Mouse (Mus musculus) heart, embryonic 15.5 days (tissue): Measurements from ENCODE around the gene Ppp2r5b. TPM values are rescaled to one million over a fixed set of nuclear protein-coding genes. Genes with fewer than 3 reads are reported as not detected.
A peak's percentile ranks its signal among the peaks of the same experiment; 100 is the strongest.

Experiments used
- ATAC-seq: fragments of 200-750 bp; cut with Nextera tagmentation; replicated peaks from 2 replicates; pipeline ENCODE4 v1.8.0; 2017; ENCODE audit warnings: low read depth, moderate TSS enrichment; ENCODE audit not compliant: insufficient number of reproducible peaks, insufficient read depth, low FRiP score
- H3K27ac ChIP-seq: fragments of 300-500 bp; sonication (generic); 2 replicates; pipeline ENCODE4 v1.5.1; 2015; ENCODE audit warnings: mild to moderate bottlenecking, inconsistent platforms
- H3K27me3 ChIP-seq: fragments of 300-500 bp; sonication (generic); 2 replicates; pipeline ENCODE4 v1.6.1; 2015; ENCODE audit warnings: inconsistent platforms
- H3K36me3 ChIP-seq: fragments of 300-500 bp; sonication (generic); 2 replicates; pipeline ENCODE4 v1.6.1; 2015; ENCODE audit warnings: mild to moderate bottlenecking, inconsistent platforms
- H3K4me1 ChIP-seq: fragments of 300-500 bp; sonication (generic); replicated peaks from 2 replicates; pipeline ENCODE4 v1.6.1; 2015; ENCODE audit warnings: inconsistent platforms
- H3K4me2 ChIP-seq: fragments of 300-500 bp; sonication (generic); 2 replicates; pipeline ENCODE4 v1.6.1; 2015; ENCODE audit warnings: inconsistent platforms, mild to moderate bottlenecking, moderate library complexity
- H3K4me3 ChIP-seq: fragments of 300-500 bp; sonication (generic); 2 replicates; pipeline ENCODE4 v1.5.1; 2015; ENCODE audit warnings: mild to moderate bottlenecking, inconsistent platforms
- H3K9ac ChIP-seq: fragments of 300-500 bp; sonication (generic); 2 replicates; pipeline ENCODE4 v1.6.1; 2015; ENCODE audit warnings: mild to moderate bottlenecking, inconsistent platforms
- H3K9me3 ChIP-seq: fragments of 300-500 bp; sonication (generic); replicated peaks from 2 replicates; pipeline ENCODE4 v1.6.1; 2016; ENCODE audit warnings: inconsistent platforms
- WGBS: fragments of 180-500 bp; shearing (Covaris S2); methylation state at CpG from one replicate; pipeline ENCODE4 v1.1.7; 2015; ENCODE audit warnings: mixed read lengths; 5-methylcytosine and 5-hydroxymethylcytosine counted together
- polyA plus RNA-seq: library from polyadenylated mRNA; unstranded; fragments of >200 nt; fragmentation: Nextera tagmentation; extraction: Ambion mirVana; gene quantifications from 2 replicates; pipeline ENCODE4 v1.2.1, GENCODE M21; 2015

Gene Ppp2r5b
- polyA plus RNA-seq, 1 experiment from 2014 or later = 21.4 TPM

DNA sequence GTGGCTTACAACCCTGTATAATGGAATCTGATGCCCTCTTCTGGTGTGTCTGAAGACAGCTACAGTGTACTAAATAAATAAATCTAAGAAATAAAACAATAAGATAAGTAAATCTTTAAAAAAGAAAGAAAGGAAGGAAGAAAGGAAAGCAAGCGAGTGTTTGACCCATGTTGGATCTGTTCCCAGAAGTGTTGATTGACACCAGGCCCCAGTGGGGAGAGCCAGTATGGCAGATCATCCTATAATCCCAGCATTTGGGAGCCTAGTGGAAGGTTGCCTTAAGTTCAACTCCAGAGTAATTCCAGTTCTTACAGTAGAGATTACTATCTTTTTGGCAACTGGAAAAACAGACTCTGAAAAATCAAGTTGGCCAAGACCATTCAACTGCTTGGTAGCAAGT, 10.1 kb upstream of the Ppp2r5b start:
- H3K4me3 ChIP-seq = no peak overlapping the region
- no peak overlapping the region for H3K4me2 ChIP-seq
- H3K4me1 ChIP-seq = peaks cover 13% of the 10 kb centered on the region
- ATAC-seq = no peak
- H3K27ac ChIP-seq = no peak overlapping the region
- peaks cover 46% of the 10 kb centered on the region for H3K36me3 ChIP-seq
- 38% methylated on average over 1 of the region's 1 CpGs for WGBS
- no peak overlapping the region for H3K9ac ChIP-seq
- no peaks in the 10 kb centered on the region for H3K9me3 ChIP-seq
- H3K27me3 ChIP-seq = no peaks in the 10 kb centered on the region

DNA sequence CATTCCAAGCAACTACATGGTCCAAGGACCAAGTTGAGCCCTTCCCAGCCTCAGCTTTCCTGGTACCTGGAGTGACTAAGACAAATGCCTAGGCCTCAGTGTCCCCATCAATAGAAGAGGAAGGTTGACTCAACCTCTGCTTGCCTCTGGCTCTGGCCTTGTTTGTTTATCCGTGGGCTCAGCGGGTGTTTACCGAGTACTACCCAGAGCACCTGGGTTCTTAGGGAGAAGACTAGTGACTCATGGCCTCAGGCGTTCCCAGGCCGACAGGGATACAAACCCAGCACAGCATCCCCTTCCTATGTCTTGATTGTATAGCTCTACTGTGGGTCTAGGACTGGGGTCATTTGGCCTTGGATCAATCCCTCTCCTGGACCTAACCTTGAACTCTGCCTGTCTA, 7.6 kb upstream of the Ppp2r5b start:
- H3K36me3 ChIP-seq = peaks cover 34% of the 10 kb centered on the region
- no peak overlapping the region for H3K4me2 ChIP-seq
- no peak overlapping the region for H3K9ac ChIP-seq
- ATAC-seq = no peak
- H3K9me3 ChIP-seq = no peaks in the 10 kb centered on the region
- H3K27ac ChIP-seq = no peak overlapping the region
- H3K4me3 ChIP-seq = peak overlapping the region; percentile 86; the same call in 1 of the 2 replicates
- H3K27me3 ChIP-seq = no peaks in the 10 kb centered on the region
- peaks cover 15% of the 10 kb centered on the region for H3K4me1 ChIP-seq
- 79% methylated on average over 5 of the region's 5 CpGs for WGBS

DNA sequence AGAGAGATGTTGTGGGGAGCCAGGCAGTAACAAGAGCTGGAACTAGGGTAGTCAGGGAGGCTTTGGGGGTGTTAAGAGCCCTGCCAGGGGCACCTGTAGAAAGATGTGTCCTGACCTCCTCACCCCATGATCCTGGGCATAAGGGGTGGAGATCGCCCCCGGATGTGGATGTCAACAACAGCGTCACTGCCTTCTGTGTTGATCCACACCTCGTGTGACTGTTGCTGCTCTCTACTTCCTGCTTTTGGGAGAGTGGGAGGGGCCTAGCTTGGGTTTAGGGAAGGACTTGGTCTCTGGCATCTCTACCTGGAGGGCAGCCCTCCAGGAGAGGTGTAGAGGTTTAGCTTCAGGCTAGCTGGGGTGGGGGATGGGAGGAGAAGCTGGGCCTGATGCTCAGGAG, 6.6 kb upstream of the Ppp2r5b start:
- H3K9ac ChIP-seq = peak overlapping the region; percentile 94
- H3K9me3 ChIP-seq = no peaks in the 10 kb centered on the region
- ATAC-seq = 0 out of 2 replicates have a peak, but pooled peaks have one; percentile 5
- WGBS = 1% methylated on average over 4 of the region's 4 CpGs
- H3K4me3 ChIP-seq = peak overlapping the region; percentile 86
- no peaks in the 10 kb centered on the region for H3K27me3 ChIP-seq
- peaks cover 25% of the 10 kb centered on the region for H3K36me3 ChIP-seq
- peaks cover 15% of the 10 kb centered on the region for H3K4me1 ChIP-seq
- H3K27ac ChIP-seq = peak overlapping the region; percentile 84
- peak overlapping the region; percentile 92 for H3K4me2 ChIP-seq

DNA sequence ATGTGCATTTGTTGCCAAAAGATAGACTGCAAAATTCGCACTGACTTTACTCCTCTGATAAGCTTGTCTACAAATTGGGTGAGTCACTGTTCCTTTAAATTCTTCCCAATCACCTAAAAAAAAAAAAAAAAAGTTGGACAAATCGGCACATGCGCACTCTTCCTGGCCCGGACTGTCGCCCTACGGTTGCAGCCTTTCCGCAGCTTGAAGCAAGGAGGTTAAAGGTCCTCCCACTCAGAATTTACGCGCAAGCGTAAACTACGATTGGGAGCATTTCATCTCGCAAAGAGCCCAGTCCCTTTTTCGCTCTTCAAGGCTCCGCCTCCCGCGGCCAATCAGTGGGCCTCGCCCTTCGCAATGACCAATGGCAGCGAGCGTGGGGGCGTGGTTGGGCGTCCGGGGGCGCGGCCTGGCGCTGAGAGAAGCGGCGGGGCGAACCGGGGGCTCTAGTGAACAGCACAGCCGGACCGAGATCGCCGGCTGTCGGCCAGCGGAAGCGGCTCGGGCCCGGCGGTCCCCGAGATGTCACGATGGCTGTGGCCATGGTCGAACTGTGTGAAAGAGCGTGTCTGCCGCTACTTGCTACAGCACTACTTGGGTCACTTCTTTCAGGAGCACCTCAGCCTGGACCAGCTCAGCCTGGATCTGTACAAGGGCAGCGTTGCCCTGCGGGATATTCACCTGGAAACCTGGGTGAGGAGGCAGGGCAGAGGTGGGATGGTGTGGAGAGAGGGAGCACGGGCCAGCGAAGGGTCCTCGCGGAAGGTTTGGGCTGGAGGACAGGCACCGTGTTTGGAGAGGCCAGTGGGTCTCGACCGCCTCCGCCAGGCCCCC, 5.8 kb upstream of the Ppp2r5b start, which contains the start of gene Atg2a:
Atg2a (plus strand) TSS at position 395 of the 834 bp plus-strand sequence.
- peak within 1 kb of the TSS; percentile 94 for H3K9ac ChIP-seq
- no peaks in the 10 kb centered on the region for H3K9me3 ChIP-seq
- peak within 1 kb of the TSS; percentile 84 for H3K27ac ChIP-seq
- under 1% methylated on average over 55 of the region's 55 CpGs for WGBS
- H3K36me3 ChIP-seq = peaks cover 17% of the 10 kb centered on the region
- peaks cover 18% of the 10 kb centered on the region for H3K4me1 ChIP-seq
- peak within 1 kb of the TSS; percentile 92 for H3K4me2 ChIP-seq
- peak within 1 kb of the TSS; percentile 86 for H3K4me3 ChIP-seq
- ATAC-seq = peak; percentile 92
- H3K27me3 ChIP-seq = no peaks in the 10 kb centered on the region

DNA sequence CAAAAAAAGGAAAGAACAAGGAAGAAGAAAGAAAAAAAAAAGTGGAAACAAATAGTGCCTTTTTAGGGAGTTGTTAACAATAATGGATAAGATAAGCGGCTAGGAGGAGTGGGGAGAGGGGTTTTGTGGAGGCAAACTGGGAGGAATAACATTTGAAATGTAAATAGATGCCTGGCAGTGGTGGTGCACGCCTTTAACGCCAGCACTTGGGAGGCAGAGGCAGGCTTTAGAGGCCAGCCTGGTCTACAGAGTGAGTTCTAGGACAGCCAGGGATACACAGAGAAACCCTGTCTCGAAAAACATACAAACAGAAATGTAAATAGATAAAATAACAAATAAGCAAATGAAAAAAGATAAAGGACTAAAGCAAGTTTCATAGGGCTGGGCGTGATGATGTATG, 5.1 kb upstream of the Ppp2r5b start:
- no peaks in the 10 kb centered on the region for H3K9me3 ChIP-seq
- WGBS = 35% methylated on average over 5 of the region's 5 CpGs
- H3K36me3 ChIP-seq = peaks cover 9% of the 10 kb centered on the region; the same call in 1 of the 2 replicates
- H3K27ac ChIP-seq = peak overlapping the region; percentile 43
- ATAC-seq = no peak
- peaks cover 22% of the 10 kb centered on the region for H3K4me1 ChIP-seq
- H3K27me3 ChIP-seq = no peaks in the 10 kb centered on the region
- H3K4me3 ChIP-seq = peak overlapping the region; percentile 86
- H3K9ac ChIP-seq = no peak overlapping the region
- H3K4me2 ChIP-seq = peak overlapping the region; percentile 43

DNA sequence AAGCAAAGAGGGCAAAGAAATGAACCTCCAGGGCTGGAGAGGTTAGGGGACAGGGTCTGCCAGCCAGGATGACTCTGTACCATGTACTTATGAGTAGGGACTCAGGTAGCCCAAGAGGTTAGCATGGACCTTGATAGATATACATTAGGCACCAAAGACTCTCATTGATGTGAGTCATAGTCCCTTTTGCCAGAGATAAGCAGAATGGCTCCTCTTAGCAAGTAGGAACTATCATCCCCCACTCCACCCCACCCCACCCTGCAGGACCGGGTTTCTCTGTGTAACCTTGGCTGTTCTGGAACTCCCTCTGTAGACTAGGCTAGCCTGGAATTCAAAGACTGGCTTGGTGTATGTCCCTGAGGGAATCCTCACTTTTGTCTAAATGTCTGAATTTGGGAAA, 4.5 kb upstream of the Ppp2r5b start:
- no peaks in the 10 kb centered on the region for H3K9me3 ChIP-seq
- no peak for ATAC-seq
- H3K27me3 ChIP-seq = no peaks in the 10 kb centered on the region
- 48% methylated on average over 1 of the region's 1 CpGs for WGBS
- peaks cover 6% of the 10 kb centered on the region; the same call in 1 of the 2 replicates for H3K36me3 ChIP-seq
- no peak overlapping the region for H3K27ac ChIP-seq
- H3K4me2 ChIP-seq = no peak overlapping the region
- no peak overlapping the region for H3K9ac ChIP-seq
- H3K4me1 ChIP-seq = peaks cover 23% of the 10 kb centered on the region
- H3K4me3 ChIP-seq = no peak overlapping the region

DNA sequence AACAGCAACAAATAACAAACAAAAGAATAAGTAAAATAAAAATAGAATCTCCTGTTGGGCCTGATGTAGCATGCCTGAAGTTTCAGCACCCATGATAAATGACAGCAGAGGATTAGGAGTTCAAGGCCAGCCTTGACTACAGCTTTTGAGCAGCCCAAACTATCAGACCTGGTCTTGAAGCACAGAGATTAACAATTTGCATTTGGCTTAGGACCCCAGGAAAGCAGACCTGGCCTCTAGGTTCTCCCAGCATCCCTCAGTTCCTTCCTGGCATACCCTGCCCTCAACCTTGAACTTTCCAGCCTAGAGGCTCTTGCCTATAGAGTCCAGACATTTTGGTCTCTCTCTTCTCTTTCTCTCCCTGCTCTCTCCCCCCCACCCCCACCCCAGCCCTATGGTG, 3.1 kb upstream of the Ppp2r5b start:
- H3K9ac ChIP-seq = no peak overlapping the region
- H3K4me3 ChIP-seq = no peak overlapping the region
- no peaks in the 10 kb centered on the region for H3K9me3 ChIP-seq
- no peak overlapping the region for H3K27ac ChIP-seq
- H3K4me1 ChIP-seq = peaks cover 37% of the 10 kb centered on the region
- no peaks in the 10 kb centered on the region for H3K36me3 ChIP-seq
- H3K27me3 ChIP-seq = no peaks in the 10 kb centered on the region
- ATAC-seq = no peak
- H3K4me2 ChIP-seq = no peak overlapping the region

DNA sequence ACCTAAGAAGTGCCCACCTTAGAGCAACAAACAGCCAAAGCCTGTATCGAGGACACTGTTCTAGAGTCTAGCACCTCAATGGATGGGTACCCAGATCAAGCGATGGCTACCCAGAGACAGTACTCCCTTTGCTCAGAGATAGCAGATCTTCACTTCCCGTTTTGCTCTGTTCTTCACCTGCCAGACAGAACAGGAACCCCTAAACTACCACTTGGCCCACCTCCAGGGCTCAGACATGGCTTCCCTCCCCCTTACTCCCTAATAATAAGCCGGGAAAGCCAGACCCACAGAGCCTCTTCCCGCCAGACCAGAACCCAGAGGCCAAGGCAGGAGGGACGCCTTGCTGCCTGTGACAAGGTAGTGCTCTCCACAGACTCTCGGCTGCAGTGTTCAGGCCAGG, 1.2 kb upstream of the Ppp2r5b start:
- no peak overlapping the region for H3K9ac ChIP-seq

DNA sequence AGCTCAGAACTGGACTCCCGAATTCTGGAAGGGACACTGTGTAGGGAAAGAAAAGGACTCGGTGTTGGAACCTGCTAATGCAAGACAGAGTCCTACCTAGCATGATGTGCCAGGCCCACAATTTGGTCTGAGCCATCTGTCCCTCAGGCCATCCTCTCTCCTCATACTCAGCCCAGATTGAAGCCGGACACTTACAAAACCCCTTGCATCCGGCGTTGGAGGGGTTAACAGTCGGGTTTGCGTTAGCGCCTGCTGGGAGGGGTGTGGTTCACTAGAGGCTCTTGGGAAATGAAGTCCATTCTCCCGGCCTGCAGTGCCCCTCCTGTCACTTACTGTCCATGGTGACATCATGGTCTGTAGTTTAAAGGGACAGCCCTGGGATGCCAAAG, 375 bp upstream of the Ppp2r5b start:
- peak; percentile 89 for ATAC-seq
- WGBS = under 1% methylated on average over 9 of the region's 9 CpGs
- no peaks in the 10 kb centered on the region for H3K27me3 ChIP-seq
- no peaks in the 10 kb centered on the region for H3K9me3 ChIP-seq
- peak overlapping the region; percentile 97 for H3K27ac ChIP-seq
- peak overlapping the region; percentile 89 for H3K4me3 ChIP-seq
- H3K36me3 ChIP-seq = peaks cover 18% of the 10 kb centered on the region; the same call in 1 of the 2 replicates
- H3K9ac ChIP-seq = peak overlapping the region; percentile 90
- H3K4me1 ChIP-seq = peaks cover 26% of the 10 kb centered on the region
- peak overlapping the region; percentile 87 for H3K4me2 ChIP-seq

More for the DNA sequence above, 1.2 kb upstream of the Ppp2r5b start:
- Histone ChIP-seq H3K4me3 (no peak overlapping the region), H3K9me3 (no peaks in the 10 kb centered on the region), H3K4me2 (no peak overlapping the region), H3K36me3 (peaks cover 10% of the 10 kb centered on the region; the same call in 1 of the 2 replicates), H3K27ac (0 out of 2 replicates have a peak overlapping the region, but pooled peaks have one; percentile 97), H3K4me1 (peaks cover 26% of the 10 kb centered on the region), H3K27me3 (no peaks in the 10 kb centered on the region)
- WGBS = 65% methylated on average over 7 of the region's 7 CpGs
- no peak for ATAC-seq

DNA sequence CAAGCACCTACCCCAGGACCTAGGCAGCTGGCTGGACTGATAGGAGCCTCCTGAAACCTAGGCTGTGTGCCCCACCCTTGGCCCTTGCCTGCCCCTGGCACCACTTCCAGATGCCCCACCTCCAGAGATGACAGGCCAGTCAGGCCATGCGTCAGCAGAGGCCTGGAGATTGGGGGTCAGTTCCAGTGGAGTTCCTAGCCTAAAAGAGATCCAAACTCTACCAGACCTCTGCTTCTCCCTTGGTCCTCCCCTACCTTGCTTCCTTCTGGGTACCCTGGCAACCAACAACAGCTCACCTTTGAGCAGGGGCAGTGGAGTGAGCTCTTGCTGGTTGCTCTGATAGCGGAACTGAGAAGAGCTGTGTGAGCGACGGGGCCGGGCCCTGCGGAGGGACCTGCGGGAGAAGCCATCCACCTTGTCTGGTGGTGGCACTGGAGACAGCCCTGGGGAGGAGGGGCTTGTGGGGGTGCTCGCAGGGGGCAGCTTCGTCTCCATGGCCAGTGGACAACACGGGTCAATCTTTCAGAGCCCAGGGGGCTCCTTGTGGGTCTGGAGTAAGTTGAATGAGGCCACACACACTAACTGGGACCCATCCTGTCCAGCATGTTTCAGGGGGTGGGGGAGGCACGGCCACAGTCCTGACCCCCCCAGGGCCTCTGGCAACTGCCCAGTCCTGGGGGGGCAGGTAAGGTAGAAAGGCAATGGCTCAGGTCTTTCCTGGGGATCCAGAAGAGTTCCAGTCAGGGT, 1.2 kb downstream of the Ppp2r5b start:
- Histone ChIP-seq H3K9me3 (no peaks in the 10 kb centered on the region), H3K27me3 (no peaks in the 10 kb centered on the region), H3K4me3 (peak overlapping the region; percentile 89), H3K36me3 (peaks cover 33% of the 10 kb centered on the region), H3K27ac (no peak overlapping the region), H3K4me1 (peaks cover 23% of the 10 kb centered on the region), H3K4me2 (peak overlapping the region; percentile 87), H3K9ac (peak overlapping the region; percentile 90)
- 61% methylated on average over 11 of the region's 11 CpGs for WGBS
- ATAC-seq = no peak

DNA sequence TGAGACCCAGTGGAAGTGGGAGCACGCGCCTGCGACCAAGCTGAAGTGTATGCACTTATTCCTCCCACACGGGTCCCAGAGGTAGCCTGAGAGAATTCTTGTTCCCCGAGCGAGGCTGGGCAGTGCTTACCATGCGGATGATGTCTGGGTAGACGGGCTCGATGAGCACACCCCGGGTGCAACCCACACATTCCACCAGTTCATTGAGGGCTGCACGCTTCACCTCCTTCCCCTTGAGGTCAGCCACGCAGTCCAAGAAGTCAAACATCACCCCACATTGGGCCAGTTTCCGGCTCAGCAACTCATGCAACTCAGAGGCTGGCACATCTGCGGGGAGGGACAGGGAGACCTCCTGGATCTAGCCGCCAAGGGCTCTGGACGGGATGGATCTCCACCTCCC, 2.0 kb downstream of the Ppp2r5b start:
- H3K36me3 ChIP-seq = peaks cover 34% of the 10 kb centered on the region

More for the DNA sequence above, 2.0 kb downstream of the Ppp2r5b start:
- 82% methylated on average over 16 of the region's 16 CpGs for WGBS
- Histone ChIP-seq H3K27me3 (no peaks in the 10 kb centered on the region), H3K9ac (no peak overlapping the region), H3K27ac (no peak overlapping the region), H3K9me3 (no peaks in the 10 kb centered on the region), H3K4me1 (peaks cover 23% of the 10 kb centered on the region), H3K4me3 (no peak overlapping the region), H3K4me2 (0 out of 2 replicates have a peak overlapping the region, but pooled peaks have one; percentile 87)
- no peak for ATAC-seq
